Mouse (Mus musculus) cerebellum, adult 2 months (tissue): ENCODE measurements at regions not wholly inside any gene's neighbourhood (a gene's known extent, or its start where the extent isn't known, plus 50 kb on each side); places are given as distances from the start of the nearest gene placed in this dataset.

Experiments
- CTCF ChIP-seq: fragments of 200-500 bp; IDR thresholded peaks from 2 replicates; pipeline ENCODE4 v1.5.1; 2011; ENCODE audit warnings: low read depth, mild to moderate bottlenecking, control low read depth, low read length, moderate library complexity, borderline replicate concordance; ENCODE audit not compliant: insufficient read depth
- POLR2A ChIP-seq: fragments of 200-500 bp; IDR thresholded peaks from 2 replicates; pipeline ENCODE4 v1.6.1; 2011; ENCODE audit warnings: low read length, control low read depth, borderline replicate concordance; ENCODE audit not compliant: insufficient read depth

DNA sequence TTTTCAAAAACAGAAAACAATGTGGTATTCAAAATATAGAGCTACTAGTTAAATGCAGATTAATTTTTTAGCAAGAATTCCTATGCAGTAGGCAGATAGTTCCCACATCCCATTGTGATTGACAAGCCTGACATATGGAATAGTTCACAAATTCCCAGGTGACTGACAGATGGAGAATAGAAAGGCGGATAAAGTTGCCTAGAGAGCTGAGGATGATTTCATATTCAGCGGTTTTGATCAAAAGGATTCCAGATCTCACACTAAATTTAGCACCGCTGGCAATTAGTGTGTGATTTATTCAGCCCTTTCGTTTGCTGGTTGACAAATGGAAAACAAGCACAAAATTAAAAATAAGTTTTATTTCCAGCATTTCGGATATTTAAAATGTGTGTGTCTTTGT is 714.0 kb upstream of the Pou3f3 start:
- TF ChIP-seq CTCF (no peak), POLR2A (no peak)
